Mouse (Mus musculus) G1E (cell line): ENCODE results near the gene Shoc2.

Experiments used
- CTCF ChIP-seq: IDR thresholded peaks from 2 replicates; pipeline ENCODE4 v1.5.1; 2012; ENCODE audit warnings: low read depth, low read length, inconsistent platforms, mixed read lengths
- GATA1 ChIP-seq: IDR thresholded peaks from 2 replicates; pipeline ENCODE4 v1.6.1; 2012; ENCODE audit warnings: borderline replicate concordance, low read length, inconsistent platforms, mixed read lengths
- GATA2 ChIP-seq: IDR thresholded peaks from 2 replicates; pipeline ENCODE4 v1.6.1; 2012; ENCODE audit warnings: low read depth, low read length, inconsistent platforms, borderline replicate concordance
- POLR2AphosphoS5 ChIP-seq: IDR thresholded peaks from 2 replicates; pipeline ENCODE4 v1.6.1; 2012; ENCODE audit warnings: low read depth, low read length, inconsistent platforms; ENCODE audit not compliant: insufficient replicate concordance
- TAL1 ChIP-seq: conservative IDR thresholded peaks from 2 replicates; pipeline ENCODE4 v1.6.1; 2012; ENCODE audit warnings: low read depth, low read length, inconsistent platforms, mixed read lengths

- TF ChIP-seq GATA1 (no peak), CTCF (no peak), TAL1 (no peak), POLR2AphosphoS5 (no peak), GATA2 (no peak)
These were observed 91.0 kb downstream of the Shoc2 start for GRCm38 (mm10) chr19:54035100-54035499.
